Mouse (Mus musculus): ENCODE data around the gene Glyat.
"Not testable (repeated sequence)": the region's sequence is repeated elsewhere in the genome, so short reads cannot be mapped to it uniquely, and the experiment has no call there.

Glyat gene

GRCm38 (mm10) chr19:12633176-12633575, at the start of gene Glyat:
TSS of gene Glyat (plus strand) at chr19:12633308.
- DNase-seq (ENCODE audit: low spot score) = no peak

- DNase-seq (ENCODE audit: low spot score) = no peak
These were observed 47.8 kb upstream of the Glyat start for GRCm38 (mm10) chr19:12585310-12585709.

- peak; percentile 59 for DNase-seq (ENCODE audit: low spot score)
These were observed 41.2 kb upstream of the Glyat start for GRCm38 (mm10) chr19:12591908-12592307.

GRCm38 (mm10) chr19:12595135-12595529, 38.0 kb upstream of the Glyat start:
- no peak for DNase-seq (ENCODE audit: low spot score)

- DNase-seq (ENCODE audit: low spot score) = peak; percentile 64
These were observed 37.4 kb upstream of the Glyat start for GRCm38 (mm10) chr19:12595530-12596289.

GRCm38 (mm10) chr19:12596290-12597072, 36.6 kb upstream of the Glyat start:
- DNase-seq (ENCODE audit: low spot score) = no peak

- DNase-seq (ENCODE audit: low spot score) = no peak
These were observed 36.1 kb upstream of the Glyat start for GRCm38 (mm10) chr19:12597073-12597405.

- no peak for DNase-seq (ENCODE audit: low spot score)
These were observed 34.4 kb upstream of the Glyat start for GRCm38 (mm10) chr19:12598674-12599073.

- no peak for DNase-seq (ENCODE audit: low spot score)
These were observed 33.4 kb upstream of the Glyat start, which contains the start of gene Gm4952 for GRCm38 (mm10) chr19:12599674-12600073. TSS of gene Gm4952 (plus strand) at chr19:12599974.

- no peak for DNase-seq (ENCODE audit: low spot score)
These were observed 32.2 kb upstream of the Glyat start for GRCm38 (mm10) chr19:12600684-12601480.

- no peak for DNase-seq (ENCODE audit: low spot score)
These were observed 24.8 kb upstream of the Glyat start for GRCm38 (mm10) chr19:12608336-12608735.

GRCm38 (mm10) chr19:12613646-12614045, 19.5 kb upstream of the Glyat start:
- no peak for DNase-seq (ENCODE audit: low spot score)

GRCm38 (mm10) chr19:12634259-12634658, 1.2 kb downstream of the Glyat start:
- DNase-seq (ENCODE audit: low spot score) = no peak

- DNase-seq (ENCODE audit: low spot score) = no peak
These were observed 1.9 kb downstream of the Glyat start for GRCm38 (mm10) chr19:12634963-12635362.

GRCm38 (mm10) chr19:12636863-12637262, 3.8 kb downstream of the Glyat start:
- DNase-seq (ENCODE audit: low spot score) = no peak

GRCm38 (mm10) chr19:12638049-12638448, 4.9 kb downstream of the Glyat start:
- no peak for DNase-seq (ENCODE audit: low spot score)

GRCm38 (mm10) chr19:12649511-12649910, 16.4 kb downstream of the Glyat start:
- DNase-seq (ENCODE audit: low spot score) = no peak

- no peak for DNase-seq (ENCODE audit: low spot score)
These were observed 33.0 kb downstream of the Glyat start for GRCm38 (mm10) chr19:12666156-12666555.

GRCm38 (mm10) chr19:12668601-12669000, 35.5 kb downstream of the Glyat start:
- DNase-seq (ENCODE audit: low spot score) = not testable (repeated sequence)

- DNase-seq (ENCODE audit: low spot score) = no peak
These were observed 37.0 kb downstream of the Glyat start, which contains the start of gene Olfr1442 for GRCm38 (mm10) chr19:12670139-12670538. TSS of gene Olfr1442 (plus strand) at chr19:12670439.

- no peak for DNase-seq (ENCODE audit: low spot score)
These were observed 37.9 kb downstream of the Glyat start for GRCm38 (mm10) chr19:12671051-12671450.

GRCm38 (mm10) chr19:12677812-12678211, 44.7 kb downstream of the Glyat start, which contains the start of gene Olfr1443:
TSS of gene Olfr1443 (plus strand) at chr19:12678112.
- DNase-seq (ENCODE audit: low spot score) = no peak

Data from testis, postnatal 10 days (tissue).